16 mouse cellular contexts compared by ENCODE assay signal in the genomic region with DNA sequence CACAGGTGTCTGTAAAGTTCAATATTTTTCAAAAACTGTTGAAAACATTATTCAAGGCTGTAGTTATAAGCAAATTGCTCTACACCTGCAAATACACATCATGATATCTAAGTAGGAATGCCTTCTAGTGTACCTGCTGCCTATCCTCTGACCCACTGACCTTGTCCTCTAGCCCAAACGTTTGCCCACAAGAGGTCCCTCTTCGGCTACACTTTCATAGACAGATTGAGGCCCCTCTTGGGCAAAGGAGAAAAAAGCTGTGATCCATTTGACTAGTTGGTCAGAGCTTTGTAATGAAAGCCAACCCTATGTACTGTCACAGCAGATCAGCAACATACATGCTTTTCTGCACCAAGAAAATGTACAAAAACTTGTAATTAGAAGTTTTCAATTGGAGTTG. TPM values are rescaled to one million over a fixed set of nuclear protein-coding genes. Genes with fewer than 3 reads are reported as not detected.
A peak's percentile ranks its signal among the peaks of the same experiment; 100 is the strongest.
DNase-seq lines count a peak whose midpoint lies in the region; ATAC-seq and TF ChIP-seq lines count a peak whose summit lies in the region.
"Had no signal": no experiment of that assay in that cellular context is flagged by ENCODE, and none has a peak within 500 bp of the region (broad histone marks: within the 10 kb centered on the region; RNA-seq: fewer than 3 reads in every experiment).

No protein-coding gene starts in this region.

- 35% methylated on average over 2 of the region's 2 CpGs for WGBS in kidney, postnatal 0 days
- WGBS in kidney, embryonic 16.5 days: 28% methylated on average over 2 of the region's 2 CpGs
- WGBS in stomach, postnatal 0 days: 37% methylated on average over 2 of the region's 2 CpGs

- H3K9me3 ChIP-seq in kidney, postnatal 0 days (replicated peaks; ENCODE audit: low read length): no peaks in the 10 kb centered on the region
- no peaks in the 10 kb centered on the region for H3K9me3 ChIP-seq in kidney, embryonic 16.5 days (ENCODE audit: low read length)
- H3K9me3 ChIP-seq in stomach, postnatal 0 days (ENCODE audit: control insufficient read depth, low read length): no peaks in the 10 kb centered on the region
- H3K9me3 ChIP-seq: heart, embryonic 15.5 days; hindbrain, embryonic 15.5 days; limb, embryonic 15.5 days had no signal

- intact Hi-C loops in gastrocnemius, adult 2 months (cut with DNase I): loop anchor here (10.0 kb wide), 1 partner anchor 500 kb away; no protein-coding TSS in a partner anchor
- intact Hi-C loops in gastrocnemius, postnatal 14 days (cut with DNase I; ENCODE audit: low total_unique reads): loop anchor here (2.0 kb wide), 1 partner anchor 132 kb away; no protein-coding TSS in a partner anchor

- H3K9ac ChIP-seq in kidney, postnatal 0 days (ENCODE audit: low read depth, low read length): no peak overlapping the region
- H3K9ac ChIP-seq in kidney, embryonic 16.5 days (replicated peaks; ENCODE audit: low read length): no peak overlapping the region
- H3K9ac ChIP-seq in stomach, postnatal 0 days (ENCODE audit: low read length): no peak overlapping the region
- H3K9ac ChIP-seq: heart, embryonic 15.5 days; hindbrain, embryonic 15.5 days; limb, embryonic 15.5 days had no signal

- no peak overlapping the region for H3K27ac ChIP-seq in gastrocnemius, adult 2 months
- no peak overlapping the region for H3K27ac ChIP-seq in kidney, postnatal 0 days
- H3K27ac ChIP-seq in kidney, embryonic 16.5 days (ENCODE audit: low read length): no peak overlapping the region
- no peak overlapping the region for H3K27ac ChIP-seq in stomach, postnatal 0 days (replicated peaks)
- H3K27ac ChIP-seq: heart, embryonic 15.5 days; hindbrain, embryonic 15.5 days; limb, embryonic 15.5 days had no signal

- no peak overlapping the region for H3K4me3 ChIP-seq in gastrocnemius, adult 2 months
- no peak overlapping the region for H3K4me3 ChIP-seq in kidney, postnatal 0 days (replicated peaks; ENCODE audit: low read depth, low read length)
- no peak overlapping the region for H3K4me3 ChIP-seq in kidney, embryonic 16.5 days (ENCODE audit: low read length)
- no peak overlapping the region for H3K4me3 ChIP-seq in stomach, postnatal 0 days (ENCODE audit: low read depth, low read length)
- H3K4me3 ChIP-seq: heart, embryonic 15.5 days; hindbrain, embryonic 15.5 days; limb, embryonic 15.5 days had no signal

- peak; percentile 36 for TF ChIP-seq CTCF in gastrocnemius, adult 2 months (IDR thresholded peaks at IDR 0.05)
- TF ChIP-seq CTCF in kidney, postnatal 0 days (IDR thresholded peaks at IDR 0.05; ENCODE audit: low read depth): peak; percentile 37; the same call in 1 of the 2 replicates
- TF ChIP-seq CTCF in stomach, postnatal 0 days (IDR thresholded peaks at IDR 0.05; ENCODE audit: low read depth): peak; percentile 47

- H3K4me1 ChIP-seq in kidney, postnatal 0 days (replicated peaks; ENCODE audit: insufficient read depth, low read length): no peaks in the 10 kb centered on the region
- 0 out of 2 replicates have a peak, but pooled peaks cover 3% of the 10 kb centered on the region for H3K4me1 ChIP-seq in kidney, embryonic 16.5 days (ENCODE audit: insufficient read depth, low read length)
- H3K4me1 ChIP-seq in stomach, postnatal 0 days (replicated peaks; ENCODE audit: control insufficient read depth, insufficient read depth): no peaks in the 10 kb centered on the region
- H3K4me1 ChIP-seq: heart, embryonic 15.5 days; hindbrain, embryonic 15.5 days; limb, embryonic 15.5 days had no signal

- no peak for ATAC-seq in kidney, postnatal 0 days (replicated peaks; ENCODE audit: low FRiP score, low read depth)
- no peak for ATAC-seq in kidney, embryonic 16.5 days (ENCODE audit: low FRiP score, low TSS enrichment)
- no peak for ATAC-seq in stomach, postnatal 0 days (ENCODE audit: low FRiP score, low TSS enrichment)
- ATAC-seq: forebrain, embryonic 14.5 days had no signal

- no peaks in the 10 kb centered on the region for H3K27me3 ChIP-seq in kidney, postnatal 0 days (ENCODE audit: insufficient read depth, low read length)
- no peaks in the 10 kb centered on the region for H3K27me3 ChIP-seq in kidney, embryonic 16.5 days (ENCODE audit: insufficient read depth, low read length)
- H3K27me3 ChIP-seq in stomach, postnatal 0 days (ENCODE audit: control insufficient read depth, insufficient read depth, low read length): no peaks in the 10 kb centered on the region
- H3K27me3 ChIP-seq: heart, embryonic 15.5 days; hindbrain, embryonic 15.5 days; limb, embryonic 15.5 days had no signal

- DNase-seq in gastrocnemius, adult 2 months: no peak
- no peak for DNase-seq in gastrocnemius, postnatal 14 days
- DNase-seq in kidney, postnatal 0 days (ENCODE audit: low spot score): no peak
- DNase-seq in thymus, postnatal 14 days: peak; percentile 32
- DNase-seq in thymus, adult 18-20 months: no peak
- DNase-seq in stomach, postnatal 0 days (ENCODE audit: low spot score): no peak
- no peak for DNase-seq in frontal cortex, postnatal 25 days (ENCODE audit: low spot score in 2 of 2)
- DNase-seq: cerebellum, adult 2 months; lung, postnatal 4 days; midbrain, embryonic 14.5 days; right cerebral cortex, postnatal 4 days had no signal

- no peak for TF ChIP-seq EP300 in stomach, postnatal 0 days (optimal IDR thresholded peaks at IDR 0.05)

- H3K4me2 ChIP-seq in kidney, postnatal 0 days (ENCODE audit: low read length): no peak overlapping the region
- no peak overlapping the region for H3K4me2 ChIP-seq in kidney, embryonic 16.5 days (replicated peaks; ENCODE audit: low read depth, low read length)
- H3K4me2 ChIP-seq in stomach, postnatal 0 days (replicated peaks; ENCODE audit: low read depth): no peak overlapping the region
- H3K4me2 ChIP-seq: heart, embryonic 15.5 days; hindbrain, embryonic 15.5 days; limb, embryonic 15.5 days had no signal

- H3K36me3 ChIP-seq in kidney, postnatal 0 days (ENCODE audit: insufficient read depth, low read length): no peaks in the 10 kb centered on the region
- H3K36me3 ChIP-seq in kidney, embryonic 16.5 days (ENCODE audit: insufficient read depth, low read length): 0 out of 2 replicates have a peak, but pooled peaks cover 4% of the 10 kb centered on the region
- H3K36me3 ChIP-seq in stomach, postnatal 0 days (ENCODE audit: control insufficient read depth, insufficient read depth, low read length): no peaks in the 10 kb centered on the region
- H3K36me3 ChIP-seq: hindbrain, embryonic 15.5 days; limb, embryonic 15.5 days had no signal

RNA-seq across cellular contexts. Expression of a gene that starts 12.9 kb away (rescaled TPM):
- 10 to 100 TPM; 13.0 to 22.2 TPM for total RNA-seq in gastrocnemius, adult 2 months (2021)
- 10 to 100 TPM; 15.1 to 15.5 TPM for total RNA-seq in gastrocnemius, postnatal 14 days (2021)
- 37.7 and 42.6 TPM in 2 replicates for polyA plus RNA-seq in kidney, postnatal 0 days (2015; fragmentation: Nextera tagmentation; extraction: Ambion mirVana)
- polyA plus RNA-seq in kidney, embryonic 16.5 days (2015; fragmentation: Nextera tagmentation; extraction: Ambion mirVana): 26.0 and 29.3 TPM in 2 replicates
- polyA plus RNA-seq in stomach, postnatal 0 days (2015; fragmentation: Nextera tagmentation; extraction: Ambion mirVana): 12.7 and 12.8 TPM in 2 replicates
